In the genomic region with DNA sequence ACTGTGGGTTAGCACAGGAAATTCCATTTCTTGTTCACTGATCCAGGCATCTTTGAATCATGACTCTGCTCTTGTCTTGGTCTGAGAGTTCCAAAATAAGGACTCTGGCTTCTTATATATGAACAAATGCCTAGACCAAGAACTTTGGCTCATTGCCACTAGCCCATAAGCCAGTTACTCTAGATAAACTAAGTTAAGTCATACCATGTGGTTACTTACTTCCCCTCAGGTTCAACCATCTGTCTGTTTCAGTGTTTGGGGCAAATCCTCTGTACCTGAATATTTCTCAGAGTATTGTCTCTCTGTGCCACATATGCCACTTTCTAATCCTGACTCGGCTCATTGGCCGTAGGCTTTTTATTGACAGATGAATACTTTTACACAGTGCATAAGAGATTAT, we compare ENCODE assay signal across 20 mouse cellular contexts.
A peak's percentile ranks its signal among the peaks of the same experiment; 100 is the strongest.
DNase-seq lines count a peak whose midpoint lies in the region; ATAC-seq and TF ChIP-seq lines count a peak whose summit lies in the region.
"Had no signal": no experiment of that assay in that cellular context is flagged by ENCODE, and none has a peak within 500 bp of the region (broad histone marks: within the 10 kb centered on the region; RNA-seq: fewer than 3 reads in every experiment).

No protein-coding gene starts in this region.

- no peak overlapping the region for H3K27ac ChIP-seq in forebrain, embryonic 12.5 days
- H3K27ac ChIP-seq: embryonic facial prominence, embryonic 13.5 days; heart, embryonic 10.5 days; hindbrain, embryonic 14.5 days had no signal

- H3K4me3 ChIP-seq in forebrain, embryonic 12.5 days (replicated peaks): no peak overlapping the region
- H3K4me3 ChIP-seq: embryonic facial prominence, embryonic 13.5 days; heart, embryonic 10.5 days had no signal

- H3K4me1 ChIP-seq in forebrain, embryonic 12.5 days: no peaks in the 10 kb centered on the region
- H3K4me1 ChIP-seq: heart, embryonic 10.5 days had no signal

- no peak overlapping the region for H3K4me2 ChIP-seq in forebrain, embryonic 12.5 days
- H3K4me2 ChIP-seq: embryonic facial prominence, embryonic 13.5 days; hindbrain, embryonic 14.5 days had no signal

- 93% methylated on average over 2 of the region's 2 CpGs for WGBS in forebrain, embryonic 12.5 days

- H3K9ac ChIP-seq in forebrain, embryonic 12.5 days: no peak overlapping the region
- H3K9ac ChIP-seq: embryonic facial prominence, embryonic 13.5 days; hindbrain, embryonic 14.5 days had no signal

- DNase-seq in 3T3-L1 (ENCODE audit: low read depth, low spot score) (peak; percentile 33), 416B (ENCODE audit: low read depth) (peak; percentile 92), Patski (ENCODE audit: low read depth, low spot score) (peak; percentile 51)
- DNase-seq in left cerebral cortex, adult 18-20 months (ENCODE audit: low spot score in 2 of 2): no peak
- no peak for DNase-seq in adrenal gland, adult 2 months
- no peak for DNase-seq in adrenal gland, postnatal 14 days
- DNase-seq: adrenal gland, postnatal 25 days; cerebellum, postnatal 25 days; gastrocnemius, postnatal 10 days; heart, postnatal 10 days; heart, postnatal 4 days; kidney, adult 8-10 months had no signal

- CTCF ChIA-PET in Patski (lab: Charles Lee): interaction anchor here (2.3 kb wide), 1 partner anchor 12 kb away, joined by 5 read pairs; no protein-coding TSS in a partner anchor

- H3K27me3 ChIP-seq in Patski: no peaks in the 10 kb centered on the region
- H3K27me3 ChIP-seq in forebrain, embryonic 12.5 days: no peaks in the 10 kb centered on the region
- H3K27me3 ChIP-seq: embryonic facial prominence, embryonic 13.5 days had no signal

- H3K9me3 ChIP-seq in forebrain, embryonic 12.5 days: no peaks in the 10 kb centered on the region
- H3K9me3 ChIP-seq: embryonic facial prominence, embryonic 13.5 days; heart, embryonic 10.5 days had no signal

- TF ChIP-seq CTCF in Patski (IDR thresholded peaks at IDR 0.05): no peak

- no peaks in the 10 kb centered on the region for H3K36me3 ChIP-seq in forebrain, embryonic 12.5 days (replicated peaks)
- H3K36me3 ChIP-seq: embryonic facial prominence, embryonic 13.5 days; heart, embryonic 10.5 days had no signal

- POLR2A ChIA-PET in Patski (lab: Charles Lee): interaction anchor here (0.5 kb wide), 1 partner anchor 648 kb away, joined by 3 read pairs; no protein-coding TSS in a partner anchor

- ATAC-seq in Patski: no peak
- ATAC-seq in granulocyte monocyte progenitor cell, adult 5-6 weeks (replicated peaks; ENCODE audit: poor library complexity, severe bottlenecking): peak; percentile 70
- no peak for ATAC-seq in forebrain, embryonic 12.5 days (ENCODE audit: low FRiP score)
- ATAC-seq: forebrain, embryonic 14.5 days; inflammation-experienced regulatory T-cells, adult 6 months; intestine, postnatal 0 days had no signal

- in situ Hi-C loops in Patski (cut with MboI; ENCODE audit: low pct_unique_long_range_greater_than_20kb): loop anchor here (5.0 to 10.0 kb wide), 2 partner anchors 196 to 313 kb away; no protein-coding TSS in a partner anchor

Comparison
In these comparisons a context has a peak if more than half of its experiments do, and no peak if none do; other contexts are left out.
1. DNase-seq: peak in 3T3-L1 (single experiment), 416B (single experiment) and Patski (single experiment); none in left cerebral cortex, adult 18-20 months (0 of 2), adrenal gland, adult 2 months (single experiment) and adrenal gland, postnatal 14 days (single experiment).